14 mouse cellular contexts compared by ENCODE assay signal in genomic region chr5:64698458-64699116, GRCm38 (mm10).
"Had no signal": no experiment of that assay in that cellular context is flagged by ENCODE, and none has a peak within 500 bp of the region (broad histone marks: within the 10 kb centered on the region; RNA-seq: fewer than 3 reads in every experiment).

No protein-coding gene starts in this region.

- H3K4me2 ChIP-seq: limb, embryonic 15.5 days; liver, embryonic 15.5 days; lung, embryonic 14.5 days; midbrain, embryonic 13.5 days; neural tube, embryonic 15.5 days; stomach, embryonic 15.5 days had no signal

- H3K9me3 ChIP-seq: limb, embryonic 15.5 days; liver, embryonic 15.5 days; midbrain, embryonic 13.5 days; neural tube, embryonic 15.5 days; stomach, embryonic 15.5 days had no signal

- ATAC-seq: hindbrain, embryonic 16.5 days; inflammation-experienced regulatory T-cells, adult 6 months; midbrain, embryonic 13.5 days had no signal

- H3K4me3 ChIP-seq: limb, embryonic 15.5 days; liver, embryonic 15.5 days; midbrain, embryonic 13.5 days; myocyte; neural tube, embryonic 15.5 days; stomach, embryonic 15.5 days had no signal

- H3K27ac ChIP-seq: kidney, postnatal 0 days; limb, embryonic 15.5 days; liver, embryonic 15.5 days; midbrain, embryonic 13.5 days; neural tube, embryonic 15.5 days had no signal

- H3K9ac ChIP-seq: limb, embryonic 15.5 days; liver, embryonic 15.5 days; lung, embryonic 14.5 days; midbrain, embryonic 13.5 days; neural tube, embryonic 15.5 days; stomach, embryonic 15.5 days had no signal

- DNase-seq: kidney, adult 8-10 months; layer of hippocampus, adult 9-11 months; layer of hippocampus, postnatal 36 days; lung, embryonic 14.5 days; spleen, adult 18-20 months had no signal

- H3K27me3 ChIP-seq: limb, embryonic 15.5 days; liver, embryonic 15.5 days; midbrain, embryonic 13.5 days; neural tube, embryonic 15.5 days; stomach, embryonic 15.5 days had no signal

- H3K36me3 ChIP-seq: limb, embryonic 15.5 days; liver, embryonic 15.5 days; midbrain, embryonic 13.5 days; neural tube, embryonic 15.5 days; stomach, embryonic 15.5 days had no signal
